Mouse (Mus musculus): ENCODE results near the gene Gnptab. TPM values are rescaled to one million over a fixed set of nuclear protein-coding genes. Genes with fewer than 3 reads are reported as not detected.

Gene Gnptab
- polyA plus RNA-seq, 1 experiment from 2014 or later = 7.0 TPM

DNA sequence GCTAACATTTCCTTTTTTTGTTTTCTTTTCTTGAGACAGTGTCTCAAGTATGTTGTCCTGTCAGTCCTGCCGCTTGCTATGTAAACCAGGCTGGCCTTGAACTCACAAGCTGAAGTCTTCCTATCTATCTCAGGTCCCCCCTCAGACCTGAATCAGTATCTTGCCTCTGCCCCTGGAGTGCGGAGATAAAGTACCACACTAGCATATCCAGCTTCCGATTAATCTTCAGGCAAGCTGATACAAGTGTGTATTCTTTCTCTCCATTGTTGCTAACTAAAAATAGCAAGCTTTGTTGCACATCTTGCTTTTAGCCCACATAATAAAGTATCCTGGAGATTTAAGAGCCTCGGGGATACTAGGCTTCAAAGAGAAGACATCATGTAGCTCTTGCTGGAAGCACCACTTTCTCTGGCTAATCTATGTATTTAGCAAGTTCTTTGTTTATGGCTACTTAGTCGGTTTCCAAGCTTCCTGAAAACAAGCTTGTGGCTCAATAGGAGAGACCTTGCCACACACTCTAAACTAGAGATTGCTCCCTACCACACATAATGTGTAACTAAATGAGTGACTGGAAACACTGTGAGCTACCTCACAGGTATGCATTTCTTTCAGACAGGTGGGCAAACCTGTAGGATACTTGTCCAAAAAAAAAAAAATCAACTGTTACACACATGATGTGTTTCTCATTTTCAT, 27.4 kb upstream of the Gnptab start:
- Histone ChIP-seq H3K9ac (ENCODE audit: low read length) (no peak overlapping the region), H3K36me3 (ENCODE audit: control insufficient read depth, insufficient read depth, low read length) (no peaks in the 10 kb centered on the region), H3K27me3 (ENCODE audit: control insufficient read depth, insufficient read depth, low read length) (peaks cover 4% of the 10 kb centered on the region), H3K4me2 (no peak overlapping the region), H3K9me3 (ENCODE audit: control insufficient read depth, low read length) (no peaks in the 10 kb centered on the region), H3K4me3 (ENCODE audit: low read depth, low read length) (no peak overlapping the region), H3K27ac (ENCODE audit: low read depth, low read length) (no peak overlapping the region), H3K4me1 (ENCODE audit: control insufficient read depth, insufficient read depth, low read length) (no peaks in the 10 kb centered on the region)
- no peak for DNase-seq (ENCODE audit: low spot score, missing footprints)
- no peak for ATAC-seq (ENCODE audit: low FRiP score)
- 63% methylated on average over 5 of the region's 5 CpGs for WGBS

DNA sequence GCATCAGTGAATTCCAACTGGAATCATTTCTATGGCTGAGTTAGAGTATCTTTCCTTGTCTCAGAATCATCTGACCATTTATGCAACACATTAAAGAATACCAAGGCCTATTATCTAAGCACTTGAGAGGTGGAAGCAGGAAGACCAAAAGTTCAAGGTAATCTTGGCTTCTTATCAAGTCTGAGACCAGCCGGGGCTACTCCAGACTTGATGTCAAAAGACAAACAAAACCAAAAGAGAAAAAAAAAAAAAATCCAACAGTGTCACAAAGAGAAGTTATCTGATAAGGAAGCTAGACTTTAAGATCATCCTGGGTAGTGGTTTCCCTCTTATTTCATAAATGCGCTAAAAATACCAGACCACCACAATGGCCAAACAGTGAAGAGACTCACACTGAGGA, 26.4 kb upstream of the Gnptab start:
- WGBS = 94% methylated on average over 2 of the region's 2 CpGs
- H3K27ac ChIP-seq (ENCODE audit: low read depth, low read length) = no peak overlapping the region
- DNase-seq (ENCODE audit: low spot score, missing footprints) = no peak
- H3K4me1 ChIP-seq (ENCODE audit: control insufficient read depth, insufficient read depth, low read length) = no peaks in the 10 kb centered on the region
- no peak overlapping the region for H3K4me3 ChIP-seq (ENCODE audit: low read depth, low read length)
- peaks cover 7% of the 10 kb centered on the region for H3K27me3 ChIP-seq (ENCODE audit: control insufficient read depth, insufficient read depth, low read length)
- no peaks in the 10 kb centered on the region for H3K36me3 ChIP-seq (ENCODE audit: control insufficient read depth, insufficient read depth, low read length)
- no peaks in the 10 kb centered on the region for H3K9me3 ChIP-seq (ENCODE audit: control insufficient read depth, low read length)
- no peak for ATAC-seq (ENCODE audit: low FRiP score)
- H3K4me2 ChIP-seq = no peak overlapping the region
- no peak overlapping the region for H3K9ac ChIP-seq (ENCODE audit: low read length)

DNA sequence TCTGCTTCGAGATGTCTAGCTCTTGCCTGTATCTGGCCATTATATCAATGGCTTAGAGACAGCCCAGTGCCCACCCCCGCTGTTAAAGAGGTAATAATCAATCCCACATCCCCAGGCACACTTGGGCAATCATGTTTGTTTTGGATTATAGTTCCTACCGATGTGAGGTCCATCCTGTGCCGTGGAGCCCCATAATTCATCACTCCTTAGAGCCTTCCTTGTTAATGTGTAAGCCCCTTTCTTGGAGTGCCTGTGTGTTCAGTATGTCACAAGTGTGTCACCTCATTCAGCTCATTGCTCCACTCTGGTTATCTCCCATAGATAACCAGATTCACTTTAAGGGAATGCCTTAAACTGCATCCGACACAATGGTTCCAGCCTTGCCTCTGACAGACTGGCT, 24.3 kb upstream of the Gnptab start:
- DNase-seq (ENCODE audit: low spot score, missing footprints) = no peak
- H3K9ac ChIP-seq (ENCODE audit: low read length) = no peak overlapping the region
- no peaks in the 10 kb centered on the region for H3K36me3 ChIP-seq (ENCODE audit: control insufficient read depth, insufficient read depth, low read length)
- no peak overlapping the region for H3K27ac ChIP-seq (ENCODE audit: low read depth, low read length)
- 84% methylated on average over 5 of the region's 5 CpGs for WGBS
- H3K9me3 ChIP-seq (ENCODE audit: control insufficient read depth, low read length) = no peaks in the 10 kb centered on the region
- H3K4me3 ChIP-seq (ENCODE audit: low read depth, low read length) = no peak overlapping the region
- H3K4me2 ChIP-seq = no peak overlapping the region
- H3K4me1 ChIP-seq (ENCODE audit: control insufficient read depth, insufficient read depth, low read length) = no peaks in the 10 kb centered on the region
- ATAC-seq (ENCODE audit: low FRiP score) = no peak
- peaks cover 7% of the 10 kb centered on the region for H3K27me3 ChIP-seq (ENCODE audit: control insufficient read depth, insufficient read depth, low read length)

- peak overlapping the region; percentile 56 for H3K9ac ChIP-seq (ENCODE audit: low read length)
- H3K4me1 ChIP-seq (ENCODE audit: control insufficient read depth, insufficient read depth, low read length) = no peaks in the 10 kb centered on the region
- no peaks in the 10 kb centered on the region for H3K9me3 ChIP-seq (ENCODE audit: control insufficient read depth, low read length)
- ATAC-seq (ENCODE audit: low FRiP score) (peak; percentile 23; the same call in 1 of the 2 replicates), DNase-seq (ENCODE audit: low spot score, missing footprints) (no peak)
- peaks cover 7% of the 10 kb centered on the region for H3K27me3 ChIP-seq (ENCODE audit: control insufficient read depth, insufficient read depth, low read length)
- no peak overlapping the region for H3K27ac ChIP-seq (ENCODE audit: low read depth, low read length)
- H3K4me2 ChIP-seq = peak overlapping the region; percentile 74
- WGBS = 10% methylated on average over 21 of the region's 21 CpGs
- H3K4me3 ChIP-seq (ENCODE audit: low read depth, low read length) = peak overlapping the region; percentile 47
- no peaks in the 10 kb centered on the region for H3K36me3 ChIP-seq (ENCODE audit: control insufficient read depth, insufficient read depth, low read length)
These were observed 22.6 kb upstream of the Gnptab start for GRCm38 (mm10) chr10:88356114-88356982.

GRCm38 (mm10) chr10:88356983-88357559, 21.9 kb upstream of the Gnptab start:
- DNase-seq (ENCODE audit: low spot score, missing footprints) (peak; percentile 94), ATAC-seq (ENCODE audit: low FRiP score) (peak; percentile 83)
- peak overlapping the region; percentile 56 for H3K9ac ChIP-seq (ENCODE audit: low read length)
- H3K27me3 ChIP-seq (ENCODE audit: control insufficient read depth, insufficient read depth, low read length) = peaks cover 7% of the 10 kb centered on the region
- H3K9me3 ChIP-seq (ENCODE audit: control insufficient read depth, low read length) = no peaks in the 10 kb centered on the region
- WGBS = 3% methylated on average over 44 of the region's 47 CpGs
- no peaks in the 10 kb centered on the region for H3K4me1 ChIP-seq (ENCODE audit: control insufficient read depth, insufficient read depth, low read length)
- peak overlapping the region; percentile 74 for H3K4me2 ChIP-seq
- no peaks in the 10 kb centered on the region for H3K36me3 ChIP-seq (ENCODE audit: control insufficient read depth, insufficient read depth, low read length)
- no peak overlapping the region for H3K27ac ChIP-seq (ENCODE audit: low read depth, low read length)
- peak overlapping the region; percentile 47 for H3K4me3 ChIP-seq (ENCODE audit: low read depth, low read length)

DNA sequence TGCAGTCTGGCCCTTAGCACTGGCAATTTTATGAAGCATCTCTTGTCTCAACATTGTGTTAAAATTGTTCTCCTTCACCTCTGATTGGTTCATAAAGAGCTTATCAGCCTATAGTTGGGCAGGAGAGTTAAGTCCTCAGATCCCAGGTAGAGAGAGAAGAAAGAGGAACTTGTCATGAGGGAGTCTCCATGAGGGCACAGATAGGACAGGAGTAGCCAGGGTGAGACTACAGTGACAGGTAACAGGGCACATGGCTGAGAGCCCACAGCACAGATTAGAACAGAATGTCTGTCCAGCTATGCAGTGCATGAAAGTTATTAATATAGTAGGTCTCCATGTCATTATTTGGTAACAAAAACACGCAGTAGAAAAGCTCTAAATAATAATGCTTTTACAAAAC, 16.7 kb upstream of the Gnptab start:
- no peak overlapping the region for H3K9ac ChIP-seq (ENCODE audit: low read length)
- no peak overlapping the region for H3K4me3 ChIP-seq (ENCODE audit: low read depth, low read length)
- no peaks in the 10 kb centered on the region for H3K36me3 ChIP-seq (ENCODE audit: control insufficient read depth, insufficient read depth, low read length)
- H3K4me2 ChIP-seq = no peak overlapping the region
- no peaks in the 10 kb centered on the region for H3K9me3 ChIP-seq (ENCODE audit: control insufficient read depth, low read length)
- ATAC-seq (ENCODE audit: low FRiP score) (no peak), DNase-seq (ENCODE audit: low spot score, missing footprints) (no peak)
- H3K27me3 ChIP-seq (ENCODE audit: control insufficient read depth, insufficient read depth, low read length) = no peaks in the 10 kb centered on the region; the same call in 1 of the 2 replicates
- no peak overlapping the region for H3K27ac ChIP-seq (ENCODE audit: low read depth, low read length)
- no peaks in the 10 kb centered on the region for H3K4me1 ChIP-seq (ENCODE audit: control insufficient read depth, insufficient read depth, low read length)
- WGBS = 71% methylated on average over 1 of the region's 1 CpGs

DNA sequence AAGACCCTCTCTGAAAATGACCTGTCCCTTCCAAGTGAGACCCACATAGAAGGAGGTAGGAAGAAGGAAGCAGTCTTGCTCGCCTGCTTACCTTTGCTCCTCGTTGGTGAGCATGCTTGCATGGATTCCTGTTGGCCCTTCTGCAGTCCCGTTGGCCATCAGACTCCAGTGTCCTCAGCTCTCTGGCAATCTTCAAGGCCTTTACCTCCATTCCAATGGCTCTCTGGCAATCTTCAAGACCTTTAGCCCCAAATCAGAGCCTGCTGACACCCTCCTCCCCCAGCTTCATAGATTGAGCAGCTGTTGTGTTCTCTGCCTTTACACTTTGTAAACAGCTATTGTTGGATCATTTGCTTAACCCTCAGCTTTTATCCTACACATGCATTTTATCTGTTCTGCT, 14.7 kb upstream of the Gnptab start:
- Histone ChIP-seq H3K9ac (ENCODE audit: low read length) (no peak overlapping the region), H3K4me1 (ENCODE audit: control insufficient read depth, insufficient read depth, low read length) (no peaks in the 10 kb centered on the region), H3K4me2 (no peak overlapping the region), H3K27me3 (ENCODE audit: control insufficient read depth, insufficient read depth, low read length) (no peaks in the 10 kb centered on the region), H3K36me3 (ENCODE audit: control insufficient read depth, insufficient read depth, low read length) (no peaks in the 10 kb centered on the region), H3K27ac (ENCODE audit: low read depth, low read length) (no peak overlapping the region), H3K9me3 (ENCODE audit: control insufficient read depth, low read length) (no peaks in the 10 kb centered on the region), H3K4me3 (ENCODE audit: low read depth, low read length) (no peak overlapping the region)
- ATAC-seq (ENCODE audit: low FRiP score) (no peak), DNase-seq (ENCODE audit: low spot score, missing footprints) (no peak)
- 87% methylated on average over 3 of the region's 3 CpGs for WGBS

GRCm38 (mm10) chr10:88369233-88369632, 9.7 kb upstream of the Gnptab start:
- ATAC-seq (ENCODE audit: low FRiP score) (no peak), DNase-seq (ENCODE audit: low spot score, missing footprints) (peak; percentile 66)
- Histone ChIP-seq H3K9me3 (ENCODE audit: control insufficient read depth, low read length) (no peaks in the 10 kb centered on the region), H3K4me3 (ENCODE audit: low read depth, low read length) (no peak overlapping the region), H3K9ac (ENCODE audit: low read length) (no peak overlapping the region), H3K27me3 (ENCODE audit: control insufficient read depth, insufficient read depth, low read length) (no peaks in the 10 kb centered on the region), H3K4me2 (no peak overlapping the region), H3K27ac (ENCODE audit: low read depth, low read length) (no peak overlapping the region), H3K4me1 (ENCODE audit: control insufficient read depth, insufficient read depth, low read length) (no peaks in the 10 kb centered on the region), H3K36me3 (ENCODE audit: control insufficient read depth, insufficient read depth, low read length) (no peaks in the 10 kb centered on the region)
- WGBS = 66% methylated on average over 4 of the region's 4 CpGs

DNA sequence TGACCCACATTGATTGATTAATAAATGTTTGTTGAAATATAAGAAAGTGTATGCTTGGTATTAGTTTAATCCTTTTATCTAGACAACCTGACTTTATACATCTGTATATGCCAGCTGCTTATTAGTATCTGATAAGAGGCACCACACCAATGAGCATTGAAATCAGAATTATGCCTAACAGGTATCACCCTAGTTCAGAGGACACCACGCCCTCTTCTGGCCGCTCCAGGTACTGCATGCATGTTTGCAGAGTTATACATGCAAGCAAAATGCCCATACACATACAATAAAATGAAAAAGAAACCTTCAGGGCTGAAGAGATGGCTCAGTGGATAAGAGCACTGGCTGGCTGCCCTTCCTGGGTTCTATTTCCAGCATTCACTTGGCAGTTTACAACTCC, 7.1 kb upstream of the Gnptab start:
- DNase-seq (ENCODE audit: low spot score, missing footprints) (no peak), ATAC-seq (ENCODE audit: low FRiP score) (no peak)
- H3K4me3 ChIP-seq (ENCODE audit: low read depth, low read length) = no peak overlapping the region
- H3K4me2 ChIP-seq = no peak overlapping the region
- no peaks in the 10 kb centered on the region for H3K4me1 ChIP-seq (ENCODE audit: control insufficient read depth, insufficient read depth, low read length)
- 7% methylated on average over 2 of the region's 2 CpGs for WGBS
- no peaks in the 10 kb centered on the region for H3K36me3 ChIP-seq (ENCODE audit: control insufficient read depth, insufficient read depth, low read length)
- H3K9ac ChIP-seq (ENCODE audit: low read length) = no peak overlapping the region
- H3K27me3 ChIP-seq (ENCODE audit: control insufficient read depth, insufficient read depth, low read length) = no peaks in the 10 kb centered on the region
- H3K27ac ChIP-seq (ENCODE audit: low read depth, low read length) = no peak overlapping the region
- H3K9me3 ChIP-seq (ENCODE audit: control insufficient read depth, low read length) = no peaks in the 10 kb centered on the region

Measured in midbrain, embryonic 11.5 days (tissue).